Mouse (Mus musculus) liver, embryonic 14.5 days (tissue): ENCODE results near the gene Gm11273.

Experiments used
- CTCF ChIP-seq: IDR thresholded peaks from 2 replicates; pipeline ENCODE4 v1.5.1; 2016; ENCODE audit warnings: antibody characterized with exemption, low read depth, control low read depth
- EP300 ChIP-seq: IDR thresholded peaks from 2 replicates; pipeline ENCODE4 v1.6.1; 2016; ENCODE audit warnings: antibody characterized with exemption, low read depth

DNA sequence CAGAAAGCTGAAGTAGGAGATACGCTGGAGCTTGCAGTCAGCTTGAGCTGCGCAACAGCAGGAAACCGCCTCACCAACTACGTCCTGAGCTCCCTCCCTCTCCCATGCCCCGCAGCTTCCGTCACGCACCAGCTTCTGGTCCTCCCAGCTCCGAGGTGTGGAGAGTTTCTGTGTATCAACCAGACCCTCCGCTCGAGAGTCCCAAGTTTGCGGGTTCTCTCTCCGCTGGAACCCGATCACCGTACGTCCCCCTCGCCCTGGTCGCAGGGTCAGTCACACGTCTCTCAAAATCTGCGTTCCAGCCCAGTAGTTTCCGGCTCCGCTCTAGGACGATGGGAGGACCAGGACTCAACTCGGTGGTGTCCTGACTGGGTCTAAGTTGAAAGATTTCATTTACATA, 47.8 kb downstream of the Gm11273 start, which contains the start of gene Zscan26:
- TF ChIP-seq EP300, result no peak
- no peak for TF ChIP-seq CTCF
